Mouse (Mus musculus): ENCODE data around the gene Tmprss12.

- TF ChIP-seq CTCF (IDR thresholded peaks at IDR 0.05; ENCODE audit: low read depth) (no peak), EP300 (IDR thresholded peaks at IDR 0.05; ENCODE audit: low read depth) (no peak)
Observed at GRCm38 (mm10) chr15:100320295-100320905, 39.8 kb downstream of the Tmprss12 start.

All from liver, embryonic 14.5 days (tissue).